Mouse (Mus musculus) spleen, adult 2 months (tissue): ENCODE measurements around the gene Adprh. TPM values are rescaled to one million over a fixed set of nuclear protein-coding genes. Genes with fewer than 3 reads are reported as not detected.
A peak's percentile ranks its signal among the peaks of the same experiment; 100 is the strongest.
"Not testable (repeated sequence)": the region's sequence is repeated elsewhere in the genome, so short reads cannot be mapped to it uniquely, and the experiment has no call there.

Experiments used
- DNase-seq, 2 experiments: peaks; one replicate each; pipeline versions ENCODE4 v3.0.0 to v3.0.0-alpha.2; 2012 to 2021; ENCODE audit warnings: low spot score in 2 of 2, low read depth in 1 of 2
- H3K27ac ChIP-seq: fragments of 200-500 bp; 2 replicates; pipeline ENCODE4 v1.5.1; 2012; ENCODE audit warnings: low read length, inconsistent platforms; ENCODE audit not compliant: insufficient read depth
- H3K27me3 ChIP-seq: fragments of 200-500 bp; 2 replicates; pipeline ENCODE4 v1.6.1; 2012; ENCODE audit warnings: mild to moderate bottlenecking, moderate library complexity, low read length, inconsistent platforms; ENCODE audit not compliant: control insufficient read depth, insufficient read depth
- H3K36me3 ChIP-seq: fragments of 200-500 bp; 2 replicates; pipeline ENCODE4 v1.6.1; 2012; ENCODE audit warnings: mild to moderate bottlenecking, low read length, inconsistent platforms; ENCODE audit not compliant: control insufficient read depth, insufficient read depth
- H3K4me1 ChIP-seq: fragments of 200-500 bp; 2 replicates; pipeline ENCODE4 v1.6.1; 2011; ENCODE audit warnings: inconsistent platforms; ENCODE audit not compliant: control insufficient read depth, insufficient read depth, insufficient read length
- H3K4me3 ChIP-seq: fragments of 200-500 bp; 2 replicates; pipeline ENCODE4 v1.5.1; 2011; ENCODE audit warnings: mild to moderate bottlenecking, inconsistent platforms; ENCODE audit not compliant: insufficient read depth, insufficient read length; ENCODE audit errors: extremely low read depth
- CTCF ChIP-seq: fragments of 200-500 bp; IDR thresholded peaks from 2 replicates; pipeline ENCODE4 v1.5.1; 2011; ENCODE audit warnings: mild to moderate bottlenecking, inconsistent platforms; ENCODE audit not compliant: insufficient read depth, insufficient read length, insufficient replicate concordance; ENCODE audit errors: extremely low read depth
- POLR2A ChIP-seq: fragments of 200-500 bp; IDR thresholded peaks from 2 replicates; pipeline ENCODE4 v1.6.1; 2011; ENCODE audit warnings: low read depth, low read length, inconsistent platforms
- WGBS: fragments of 180-500 bp; shearing (Covaris S2); methylation state at CpG from one replicate; pipeline ENCODE4 v1.1.7; 2018; 5-methylcytosine and 5-hydroxymethylcytosine counted together
- polyA plus RNA-seq: library from polyadenylated mRNA; depleted of rRNA; stranded (reverse); fragments of >200 nt; gene quantifications from 2 replicates; pipeline ENCODE4 v1.2.3, GENCODE M21; 2012

Gene Adprh
- polyA plus RNA-seq, 1 experiment = 47.4 TPM

GRCm38 (mm10) chr16:38451421-38452205 lies 890 bp downstream of the Adprh start:
- H3K4me1 ChIP-seq = peaks cover 12% of the 10 kb centered on the region; the same call in 1 of the 2 replicates
- peaks cover 11% of the 10 kb centered on the region; the same call in 1 of the 2 replicates for H3K36me3 ChIP-seq
- TF ChIP-seq POLR2A (no peak), CTCF (no peak)
- 49% methylated on average over 12 of the region's 12 CpGs for WGBS
- H3K4me3 ChIP-seq = peak overlapping the region; percentile 97
- no peak for DNase-seq
- H3K27me3 ChIP-seq = no peaks in the 10 kb centered on the region
- H3K27ac ChIP-seq = peak overlapping the region; percentile 51; the same call in 1 of the 2 replicates

GRCm38 (mm10) chr16:38450707-38451106 lies 1.8 kb downstream of the Adprh start:
- DNase-seq = no peak
- peaks cover 12% of the 10 kb centered on the region; the same call in 1 of the 2 replicates for H3K4me1 ChIP-seq
- TF ChIP-seq POLR2A = no peak
- no peak for TF ChIP-seq CTCF
- H3K27me3 ChIP-seq = no peaks in the 10 kb centered on the region
- H3K27ac ChIP-seq = no peak overlapping the region
- 92% methylated on average over 7 of the region's 7 CpGs for WGBS
- peaks cover 14% of the 10 kb centered on the region for H3K36me3 ChIP-seq
- H3K4me3 ChIP-seq = no peak overlapping the region

- H3K36me3 ChIP-seq = peaks cover 23% of the 10 kb centered on the region
- 94% methylated on average over 12 of the region's 12 CpGs for WGBS
- H3K4me3 ChIP-seq = no peak overlapping the region
- no peak for TF ChIP-seq CTCF
- TF ChIP-seq POLR2A = no peak
- H3K27me3 ChIP-seq = no peaks in the 10 kb centered on the region
- H3K27ac ChIP-seq = no peak overlapping the region
- peaks cover 7% of the 10 kb centered on the region; the same call in 1 of the 2 replicates for H3K4me1 ChIP-seq
- no peak for DNase-seq
Measured at GRCm38 (mm10) chr16:38448458-38448857, 4.0 kb downstream of the Adprh start.

- TF ChIP-seq CTCF (no peak), POLR2A (no peak)
- Histone ChIP-seq H3K36me3 (peaks cover 24% of the 10 kb centered on the region), H3K27me3 (no peaks in the 10 kb centered on the region), H3K4me3 (no peak overlapping the region), H3K27ac (no peak overlapping the region), H3K4me1 (peaks cover 7% of the 10 kb centered on the region; the same call in 1 of the 2 replicates)
- DNase-seq = no peak
- 93% methylated on average over 21 of the region's 21 CpGs for WGBS
Measured at GRCm38 (mm10) chr16:38447366-38447765, 5.1 kb downstream of the Adprh start.

GRCm38 (mm10) chr16:38446141-38446540 lies 6.4 kb downstream of the Adprh start:
- H3K36me3 ChIP-seq = peaks cover 24% of the 10 kb centered on the region
- not testable (repeated sequence) for H3K4me1 ChIP-seq, DNase-seq, H3K27ac ChIP-seq, H3K27me3 ChIP-seq, H3K4me3 ChIP-seq
- 91% methylated on average over 2 of the region's 2 CpGs for WGBS

GRCm38 (mm10) chr16:38445576-38445975 lies 6.9 kb downstream of the Adprh start:
- Histone ChIP-seq H3K27ac (no peak overlapping the region), H3K27me3 (no peaks in the 10 kb centered on the region), H3K4me3 (no peak overlapping the region), H3K36me3 (peaks cover 24% of the 10 kb centered on the region), H3K4me1 (no peaks in the 10 kb centered on the region)
- no peak for TF ChIP-seq POLR2A
- TF ChIP-seq CTCF = no peak
- WGBS = 95% methylated on average over 20 of the region's 20 CpGs
- no peak for DNase-seq

GRCm38 (mm10) chr16:38445046-38445445 lies 7.5 kb downstream of the Adprh start:
- WGBS = 94% methylated on average over 1 of the region's 1 CpGs
- DNase-seq = no peak
- no peaks in the 10 kb centered on the region for H3K4me1 ChIP-seq
- no peaks in the 10 kb centered on the region for H3K27me3 ChIP-seq
- peaks cover 22% of the 10 kb centered on the region for H3K36me3 ChIP-seq
- no peak overlapping the region for H3K27ac ChIP-seq
- H3K4me3 ChIP-seq = no peak overlapping the region
- TF ChIP-seq POLR2A (no peak), CTCF (no peak)
